Comparison of ENCODE assay signal across 16 mouse cellular contexts in genomic region chr11:5435493-5435892, GRCm38 (mm10).
"Had no signal": no experiment of that assay in that cellular context is flagged by ENCODE, and none has a peak within 500 bp of the region (broad histone marks: within the 10 kb centered on the region; RNA-seq: fewer than 3 reads in every experiment).

No protein-coding gene starts in this region.

- H3K4me3 ChIP-seq: limb, embryonic 12.5 days; liver, embryonic 13.5 days; lung, embryonic 15.5 days; megakaryocyte, embryonic 14.5 days; midbrain, embryonic 12.5 days; neural tube, embryonic 15.5 days had no signal

- H3K27ac ChIP-seq: limb, embryonic 12.5 days; liver, embryonic 13.5 days; lung, embryonic 15.5 days; macrophage; midbrain, embryonic 12.5 days; neural tube, embryonic 15.5 days; stomach, postnatal 0 days had no signal

- H3K4me2 ChIP-seq: limb, embryonic 12.5 days; liver, embryonic 13.5 days; lung, embryonic 15.5 days; midbrain, embryonic 12.5 days; neural tube, embryonic 15.5 days had no signal

- H3K27me3 ChIP-seq: limb, embryonic 12.5 days; liver, embryonic 13.5 days; lung, embryonic 15.5 days; megakaryocyte, embryonic 14.5 days; midbrain, embryonic 12.5 days; neural tube, embryonic 15.5 days had no signal

- H3K36me3 ChIP-seq: limb, embryonic 12.5 days; liver, embryonic 13.5 days; lung, embryonic 15.5 days; midbrain, embryonic 12.5 days; neural tube, embryonic 15.5 days had no signal

- ATAC-seq: liver, postnatal 0 days; midbrain, embryonic 16.5 days had no signal

- H3K9ac ChIP-seq: limb, embryonic 12.5 days; liver, embryonic 13.5 days; liver, postnatal 0 days; lung, embryonic 15.5 days; midbrain, embryonic 12.5 days; neural tube, embryonic 15.5 days had no signal

- H3K9me3 ChIP-seq: limb, embryonic 12.5 days; liver, embryonic 13.5 days; lung, embryonic 15.5 days; megakaryocyte, embryonic 14.5 days; midbrain, embryonic 12.5 days; neural tube, embryonic 15.5 days had no signal

- DNase-seq: kidney, adult 8-10 months; kidney, postnatal 25 days; layer of hippocampus, postnatal 36 days; liver; liver, embryonic 13.5 days; liver, postnatal 0 days; lung, postnatal 14 days; thymus, postnatal 4 days had no signal
